Mouse (Mus musculus): Measurements from ENCODE around the gene Ncoa5.

- TF ChIP-seq EP300 (IDR thresholded peaks at IDR 0.05; ENCODE audit: low read depth), result no peak
- TF ChIP-seq CTCF (IDR thresholded peaks at IDR 0.05; ENCODE audit: low read depth), result no peak
Observed at GRCm38 (mm10) chr2:165056377-165057085, 21.9 kb upstream of the Ncoa5 start.
